Mouse (Mus musculus) embryonic facial prominence, embryonic 15.5 days (tissue): ENCODE results near the gene Rasgrp3. TPM values are rescaled to one million over a fixed set of nuclear protein-coding genes. Genes with fewer than 3 reads are reported as not detected.
A peak's percentile ranks its signal among the peaks of the same experiment; 100 is the strongest.
"Not testable (repeated sequence)": the region's sequence is repeated elsewhere in the genome, so short reads cannot be mapped to it uniquely, and the experiment has no call there.

Experiments
- ATAC-seq: fragments of 200-750 bp; cut with Nextera tagmentation; 2 replicates; pipeline ENCODE4 v1.8.0; 2017; ENCODE audit warnings: low read depth, moderate TSS enrichment; ENCODE audit not compliant: insufficient number of reproducible peaks, low FRiP score, low TSS enrichment
- H3K27ac ChIP-seq: fragments of 300-500 bp; sonication (generic); replicated peaks from 2 replicates; pipeline ENCODE4 v1.5.1; 2015; ENCODE audit warnings: mild to moderate bottlenecking, inconsistent platforms
- H3K27me3 ChIP-seq: fragments of 300-500 bp; sonication (generic); 2 replicates; pipeline ENCODE4 v1.6.1; 2015; ENCODE audit warnings: inconsistent platforms
- H3K36me3 ChIP-seq: fragments of 300-500 bp; sonication (generic); 2 replicates; pipeline ENCODE4 v1.6.1; 2015; ENCODE audit warnings: mild to moderate bottlenecking, inconsistent platforms
- H3K4me1 ChIP-seq: fragments of 300-500 bp; sonication (generic); 2 replicates; pipeline ENCODE4 v1.6.1; 2015; ENCODE audit warnings: inconsistent platforms
- H3K4me2 ChIP-seq: fragments of 300-500 bp; sonication (generic); replicated peaks from 2 replicates; pipeline ENCODE4 v1.6.1; 2015; ENCODE audit warnings: mild to moderate bottlenecking, inconsistent platforms
- H3K4me3 ChIP-seq: fragments of 300-500 bp; sonication (generic); replicated peaks from 2 replicates; pipeline ENCODE4 v1.5.1; 2015; ENCODE audit warnings: mild to moderate bottlenecking, inconsistent platforms
- H3K9ac ChIP-seq: fragments of 300-500 bp; sonication (generic); 2 replicates; pipeline ENCODE4 v1.6.1; 2015; ENCODE audit warnings: inconsistent platforms
- H3K9me3 ChIP-seq: fragments of 300-500 bp; sonication (generic); replicated peaks from 2 replicates; pipeline ENCODE4 v1.6.1; 2016; ENCODE audit warnings: inconsistent platforms
- WGBS: fragments of 180-500 bp; shearing (Covaris S2); methylation state at CpG from one replicate; pipeline ENCODE4 v1.1.7; 2015; 5-methylcytosine and 5-hydroxymethylcytosine counted together
- polyA plus RNA-seq: library from polyadenylated mRNA; unstranded; fragments of >200 nt; fragmentation: Nextera tagmentation; extraction: Ambion mirVana; gene quantifications from 2 replicates; pipeline ENCODE4 v1.2.1, GENCODE M21; 2015

Rasgrp3 gene
- polyA plus RNA-seq, 1 experiment from 2014 or later = 10.8 TPM

DNA sequence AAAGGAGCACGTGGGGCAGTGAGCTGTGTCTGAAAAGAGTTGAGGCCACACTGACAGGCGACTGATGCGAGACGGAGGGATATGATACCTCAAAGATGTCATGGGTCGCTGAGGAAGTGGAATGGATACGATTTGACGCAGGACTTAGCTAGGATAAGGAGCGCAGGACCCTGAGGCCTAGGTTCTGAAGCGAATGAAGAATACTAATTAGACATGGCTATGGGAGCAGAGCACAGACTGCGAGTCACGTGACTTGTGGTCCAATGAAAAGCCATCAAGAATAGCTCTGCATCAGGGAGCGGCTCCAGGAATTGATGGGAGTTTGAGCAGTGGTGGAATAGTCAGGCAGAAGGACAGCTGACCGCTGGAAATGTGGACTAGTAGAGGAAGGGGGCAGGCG is 3.4 kb downstream of the Rasgrp3 start:
- Histone ChIP-seq H3K27ac (no peak overlapping the region), H3K9ac (no peak overlapping the region), H3K27me3 (no peaks in the 10 kb centered on the region), H3K36me3 (no peaks in the 10 kb centered on the region), H3K4me2 (no peak overlapping the region), H3K9me3 (no peaks in the 10 kb centered on the region), H3K4me1 (peaks cover 5% of the 10 kb centered on the region; the same call in 1 of the 2 replicates), H3K4me3 (no peak overlapping the region)
- 72% methylated on average over 14 of the region's 14 CpGs for WGBS
- no peak for ATAC-seq

DNA sequence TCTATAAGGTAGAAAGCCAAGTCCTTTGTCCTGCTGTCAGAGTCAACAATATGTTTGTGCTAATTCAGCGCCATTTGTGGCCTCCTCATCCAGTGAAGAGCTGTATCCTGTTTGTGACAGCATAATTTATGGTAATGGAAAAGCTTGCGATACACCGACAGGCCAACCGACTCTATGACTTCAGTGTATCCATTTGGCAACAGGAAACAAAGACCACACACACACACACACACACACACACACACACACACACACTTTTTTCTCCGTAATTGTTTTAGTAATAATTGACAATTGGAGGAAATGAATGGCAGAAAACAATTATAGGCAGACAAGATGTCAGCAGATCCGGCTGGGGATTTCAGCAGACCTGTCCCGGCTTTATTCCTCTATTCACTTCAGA is 4.9 kb downstream of the Rasgrp3 start:
- Histone ChIP-seq H3K4me2 (no peak overlapping the region), H3K27ac (no peak overlapping the region), H3K27me3 (no peaks in the 10 kb centered on the region), H3K9me3 (no peaks in the 10 kb centered on the region), H3K4me1 (peaks cover 5% of the 10 kb centered on the region; the same call in 1 of the 2 replicates), H3K9ac (no peak overlapping the region), H3K4me3 (no peak overlapping the region), H3K36me3 (no peaks in the 10 kb centered on the region)
- ATAC-seq = no peak
- 62% methylated on average over 7 of the region's 7 CpGs for WGBS

DNA sequence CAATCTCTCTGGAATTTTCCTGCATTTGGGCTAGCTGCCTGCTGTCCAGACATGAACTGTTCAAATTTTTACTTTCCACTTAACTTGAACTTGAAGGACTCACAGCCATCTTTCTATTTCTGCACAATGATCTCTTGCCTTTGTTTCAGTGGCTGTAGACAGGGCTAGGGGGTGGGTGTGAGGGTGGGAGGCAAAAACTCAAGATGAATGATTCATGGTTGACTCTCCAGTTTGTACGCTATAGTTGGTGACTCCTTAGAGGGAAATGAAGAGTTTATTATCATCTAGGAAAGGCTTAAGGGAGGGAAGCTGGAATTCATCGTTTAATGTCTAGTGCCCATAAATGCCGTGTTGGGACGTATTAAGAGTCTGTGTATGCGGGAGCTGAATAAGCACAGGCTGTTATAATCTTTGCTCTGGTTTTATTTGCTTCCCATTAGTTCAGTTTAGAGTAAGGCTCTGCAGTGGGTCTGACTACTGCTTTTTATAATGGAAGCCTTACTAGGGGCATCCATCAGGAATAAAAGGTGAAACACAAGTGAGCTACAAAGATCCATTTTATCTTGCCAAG is 5.6 kb downstream of the Rasgrp3 start:
- ATAC-seq = no peak
- Histone ChIP-seq H3K4me1 (peaks cover 5% of the 10 kb centered on the region; the same call in 1 of the 2 replicates), H3K27ac (no peak overlapping the region), H3K4me3 (no peak overlapping the region), H3K27me3 (no peaks in the 10 kb centered on the region), H3K9me3 (no peaks in the 10 kb centered on the region), H3K36me3 (no peaks in the 10 kb centered on the region), H3K4me2 (no peak overlapping the region), H3K9ac (no peak overlapping the region)
- 80% methylated on average over 5 of the region's 5 CpGs for WGBS

DNA sequence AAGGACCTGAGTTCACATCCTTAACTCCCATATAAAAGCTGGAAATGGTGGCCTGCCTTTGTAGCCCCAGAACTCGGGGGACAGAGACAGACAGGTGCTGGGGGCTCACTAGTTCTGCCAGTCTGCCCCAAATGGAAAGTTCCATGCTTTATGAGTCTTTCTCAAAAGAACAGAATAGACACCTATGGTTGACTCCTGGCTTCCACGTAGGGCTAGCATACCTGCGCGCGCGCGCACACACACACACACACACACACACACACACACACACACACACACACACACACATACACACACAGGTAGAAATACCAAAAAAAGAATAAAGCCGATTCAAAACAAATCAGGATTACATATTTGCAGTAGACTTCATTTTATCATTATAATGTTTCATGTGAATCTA is 6.7 kb downstream of the Rasgrp3 start:
- H3K36me3 ChIP-seq = no peaks in the 10 kb centered on the region
- no peak overlapping the region for H3K4me3 ChIP-seq
- no peak overlapping the region for H3K9ac ChIP-seq
- no peak overlapping the region for H3K4me2 ChIP-seq
- ATAC-seq = no peak
- H3K4me1 ChIP-seq = peaks cover 5% of the 10 kb centered on the region; the same call in 1 of the 2 replicates
- 95% methylated on average over 8 of the region's 8 CpGs for WGBS
- H3K9me3 ChIP-seq = no peaks in the 10 kb centered on the region
- no peak overlapping the region for H3K27ac ChIP-seq
- no peaks in the 10 kb centered on the region for H3K27me3 ChIP-seq

DNA sequence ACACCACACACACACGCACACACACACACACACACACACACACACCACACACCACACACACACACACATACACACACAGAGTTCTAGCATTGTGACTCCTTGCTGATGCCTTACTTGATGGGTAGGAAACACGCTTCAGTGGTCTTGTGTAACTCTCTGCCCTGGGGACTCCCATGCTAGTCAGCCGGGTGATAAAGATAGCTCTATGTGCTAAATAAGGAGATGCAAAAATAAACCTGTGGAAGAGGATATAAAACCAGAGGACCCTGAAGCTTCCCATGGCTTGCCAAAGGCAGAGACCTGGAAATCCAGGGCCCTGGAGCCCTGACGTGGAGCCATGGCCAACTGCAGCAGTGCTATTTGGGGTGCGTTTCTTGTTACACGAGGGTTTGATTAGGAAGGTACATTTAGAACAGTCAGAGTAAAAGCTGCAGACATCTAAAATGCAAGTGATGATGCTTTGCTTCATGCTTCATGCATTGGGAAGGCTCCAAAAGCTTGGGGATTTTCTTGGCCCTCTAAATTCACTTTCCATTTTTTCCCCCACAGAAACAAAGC is 7.4 kb downstream of the Rasgrp3 start:
- ATAC-seq = no peak
- Histone ChIP-seq H3K27ac (peak overlapping the region; percentile 65; the same call in 1 of the 2 replicates), H3K4me1 (peaks cover 5% of the 10 kb centered on the region; the same call in 1 of the 2 replicates), H3K36me3 (no peaks in the 10 kb centered on the region), H3K27me3 (no peaks in the 10 kb centered on the region), H3K4me3 (no peak overlapping the region), H3K4me2 (no peak overlapping the region), H3K9me3 (no peaks in the 10 kb centered on the region), H3K9ac (no peak overlapping the region)
- 40% methylated on average over 6 of the region's 6 CpGs for WGBS

DNA sequence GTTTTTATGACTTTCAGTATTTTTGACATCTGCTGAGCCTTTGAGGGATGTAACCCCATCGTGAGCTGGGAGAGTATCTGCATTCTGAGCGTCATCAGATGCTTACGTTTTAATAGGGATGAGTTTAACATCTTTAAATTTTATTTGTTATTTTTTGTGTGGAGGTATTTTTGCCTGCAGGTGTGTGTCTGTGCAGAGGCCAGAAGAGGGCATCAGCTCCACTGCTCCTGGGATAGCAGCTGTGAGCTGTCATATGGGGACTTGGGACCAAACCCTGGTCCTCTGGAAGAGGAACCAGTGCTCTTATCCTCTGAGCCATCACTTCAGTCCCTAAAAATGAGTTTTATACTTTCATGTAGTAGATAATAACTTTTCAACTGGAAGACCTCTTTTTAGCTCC is 12.6 kb downstream of the Rasgrp3 start:
- ATAC-seq = no peak
- Histone ChIP-seq H3K9me3 (no peaks in the 10 kb centered on the region), H3K27me3 (no peaks in the 10 kb centered on the region), H3K9ac (no peak overlapping the region), H3K4me3 (no peak overlapping the region), H3K27ac (no peak overlapping the region), H3K4me1 (peaks cover 1% of the 10 kb centered on the region; the same call in 1 of the 2 replicates), H3K4me2 (no peak overlapping the region), H3K36me3 (no peaks in the 10 kb centered on the region)
- 90% methylated on average over 3 of the region's 3 CpGs for WGBS

DNA sequence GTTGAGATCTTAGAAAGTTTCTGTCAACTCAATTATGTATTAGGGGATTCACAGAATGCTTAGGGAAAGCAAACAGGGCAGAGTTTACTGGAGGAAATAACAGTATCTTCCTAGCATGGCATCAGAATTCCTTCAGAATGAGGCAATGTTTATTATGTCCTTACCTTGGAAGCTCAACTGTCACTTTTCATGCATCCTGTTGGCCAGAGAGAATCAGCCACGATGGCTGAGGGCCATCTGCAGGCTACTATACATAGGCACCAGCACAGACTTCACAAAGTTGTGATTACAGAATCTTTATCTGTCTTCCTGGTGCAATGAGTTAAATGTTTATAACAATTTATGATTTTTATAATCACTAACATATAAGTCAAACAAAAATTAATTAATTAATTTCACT is 13.3 kb downstream of the Rasgrp3 start:
- Histone ChIP-seq H3K9ac (no peak overlapping the region), H3K9me3 (no peaks in the 10 kb centered on the region), H3K4me1 (no peaks in the 10 kb centered on the region), H3K4me3 (no peak overlapping the region), H3K27ac (no peak overlapping the region), H3K4me2 (no peak overlapping the region), H3K27me3 (no peaks in the 10 kb centered on the region), H3K36me3 (no peaks in the 10 kb centered on the region)
- 73% methylated on average over 1 of the region's 1 CpGs for WGBS
- ATAC-seq = no peak

DNA sequence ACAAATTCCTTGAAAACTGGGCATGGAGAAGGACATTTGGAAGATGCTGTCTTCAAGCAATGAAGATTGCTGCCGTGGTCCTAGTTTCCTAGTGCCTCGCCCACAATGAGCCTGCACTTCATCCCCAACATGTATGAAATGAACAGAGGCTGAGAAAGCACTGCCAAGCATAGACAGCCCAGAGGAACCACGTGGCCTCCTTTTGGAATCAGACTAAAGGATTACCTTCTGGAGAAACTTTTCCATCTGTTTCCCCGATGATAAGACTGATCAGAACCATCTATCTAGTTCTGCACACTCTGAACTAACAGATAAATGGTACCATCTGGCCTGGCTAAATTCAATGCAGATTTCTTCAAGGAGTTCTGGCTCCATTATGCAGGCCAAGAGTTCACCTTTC is 16.6 kb downstream of the Rasgrp3 start:
- H3K9me3 ChIP-seq = no peaks in the 10 kb centered on the region
- H3K36me3 ChIP-seq = no peaks in the 10 kb centered on the region
- no peak overlapping the region for H3K4me2 ChIP-seq
- no peak for ATAC-seq
- WGBS = 55% methylated on average over 4 of the region's 4 CpGs
- no peaks in the 10 kb centered on the region for H3K4me1 ChIP-seq
- no peak overlapping the region for H3K4me3 ChIP-seq
- no peak overlapping the region for H3K27ac ChIP-seq
- no peaks in the 10 kb centered on the region for H3K27me3 ChIP-seq
- H3K9ac ChIP-seq = no peak overlapping the region

DNA sequence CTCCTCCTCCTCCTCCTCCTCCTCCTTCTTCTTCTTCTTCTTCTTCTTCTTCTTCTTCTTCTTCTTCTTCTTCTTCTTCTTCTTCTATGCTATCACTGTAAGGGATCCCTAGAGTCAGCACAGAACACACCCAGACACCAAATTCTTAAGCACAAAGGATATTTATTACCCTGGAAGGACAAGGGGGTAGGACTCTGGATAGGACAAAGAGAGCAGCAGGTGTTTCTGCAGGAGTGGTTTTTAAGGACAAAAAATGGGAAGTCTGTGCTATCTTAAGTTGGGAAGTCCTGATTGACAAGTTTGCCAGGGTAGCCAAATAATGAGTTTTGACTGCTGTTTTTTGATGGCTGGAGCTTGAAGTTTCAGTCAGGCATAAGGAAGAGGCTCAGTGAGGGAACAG is 17.9 kb downstream of the Rasgrp3 start:
- H3K36me3 ChIP-seq = no peaks in the 10 kb centered on the region
- H3K4me3 ChIP-seq = no peak overlapping the region
- ATAC-seq = no peak
- H3K9ac ChIP-seq = no peak overlapping the region
- no peaks in the 10 kb centered on the region for H3K4me1 ChIP-seq
- H3K27me3 ChIP-seq = no peaks in the 10 kb centered on the region
- no peaks in the 10 kb centered on the region for H3K9me3 ChIP-seq
- no peak overlapping the region for H3K4me2 ChIP-seq
- no peak overlapping the region for H3K27ac ChIP-seq

DNA sequence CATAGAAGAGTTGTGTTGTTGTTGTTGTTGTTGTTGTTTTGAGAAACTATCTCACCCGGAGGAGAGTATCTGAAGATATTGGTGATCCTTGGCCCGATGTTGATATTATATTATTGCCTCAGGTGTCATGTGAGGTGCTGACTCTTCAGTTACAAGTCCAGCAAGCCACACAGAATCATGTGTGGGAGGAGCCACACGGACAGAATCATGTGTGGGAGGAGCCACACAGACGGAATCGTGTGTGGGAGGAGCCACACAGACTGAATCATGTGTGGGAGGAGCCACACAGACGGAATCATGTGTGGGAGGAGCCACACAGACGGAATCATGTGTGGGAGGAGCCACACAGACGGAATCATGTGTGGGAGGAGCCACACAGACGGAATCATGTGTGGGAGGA is 20.4 kb downstream of the Rasgrp3 start:
- not testable (repeated sequence) for H3K9me3 ChIP-seq, H3K9ac ChIP-seq, H3K4me3 ChIP-seq, ATAC-seq, H3K36me3 ChIP-seq, H3K4me2 ChIP-seq, H3K27ac ChIP-seq, H3K27me3 ChIP-seq, H3K4me1 ChIP-seq
- WGBS = 89% methylated on average over 9 of the region's 9 CpGs

DNA sequence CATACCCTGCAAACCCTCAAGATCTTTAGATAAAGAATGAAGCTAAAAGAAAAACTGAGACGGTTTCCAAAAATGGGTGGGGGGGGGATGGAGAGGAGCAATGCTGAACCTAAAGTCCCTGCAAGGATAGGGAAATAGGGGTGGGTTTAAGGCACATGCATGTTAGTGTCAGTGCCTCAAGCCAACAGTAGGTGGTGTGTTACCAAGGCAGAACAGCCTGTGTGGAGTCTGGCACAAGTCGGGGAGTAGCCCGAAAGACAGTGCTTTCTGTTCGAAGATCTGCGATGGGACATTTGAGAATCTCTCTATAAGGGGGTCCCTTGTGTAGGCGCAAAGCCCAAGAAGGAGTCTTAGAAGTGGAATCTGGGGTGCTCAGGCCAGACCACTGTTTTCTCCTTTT is 24.9 kb downstream of the Rasgrp3 start:
- Histone ChIP-seq H3K9ac (no peak overlapping the region), H3K4me3 (no peak overlapping the region), H3K36me3 (no peaks in the 10 kb centered on the region), H3K27me3 (no peaks in the 10 kb centered on the region), H3K4me1 (peaks cover 13% of the 10 kb centered on the region), H3K27ac (no peak overlapping the region), H3K9me3 (no peaks in the 10 kb centered on the region), H3K4me2 (no peak overlapping the region)
- 93% methylated on average over 6 of the region's 6 CpGs for whole genome bisulfite sequencing
- no peak for ATAC-seq

DNA sequence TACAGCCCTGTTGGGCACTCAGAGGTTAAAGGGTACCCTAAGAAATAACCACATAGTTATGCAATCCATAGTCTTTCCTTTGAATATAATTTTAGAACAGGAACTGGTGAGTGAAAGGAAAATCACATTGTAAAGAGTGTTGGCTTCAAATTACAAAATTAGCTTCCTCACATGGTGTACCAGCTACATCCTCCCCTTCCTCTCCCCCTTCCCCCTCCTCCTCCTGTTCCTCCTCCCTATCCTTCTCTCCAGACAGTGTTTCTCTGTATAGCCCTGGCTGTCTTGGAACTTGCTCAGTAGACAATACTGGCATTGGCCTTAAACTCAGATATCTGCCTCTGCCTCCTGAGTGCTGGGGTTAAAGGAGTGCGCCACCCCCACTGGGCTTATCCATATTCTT is 26.1 kb downstream of the Rasgrp3 start:
- Histone ChIP-seq H3K9me3 (no peaks in the 10 kb centered on the region), H3K4me1 (peaks cover 13% of the 10 kb centered on the region), H3K9ac (no peak overlapping the region), H3K36me3 (no peaks in the 10 kb centered on the region), H3K4me3 (no peak overlapping the region), H3K4me2 (no peak overlapping the region), H3K27ac (no peak overlapping the region), H3K27me3 (no peaks in the 10 kb centered on the region)
- ATAC-seq = no peak
- WGBS = 83% methylated on average over 1 of the region's 1 CpGs
